Mouse (Mus musculus): ENCODE measurements around the gene Tmem81.
"Not testable (repeated sequence)": the region's sequence is repeated elsewhere in the genome, so short reads cannot be mapped to it uniquely, and the experiment has no call there.

Gene Tmem81

DNA sequence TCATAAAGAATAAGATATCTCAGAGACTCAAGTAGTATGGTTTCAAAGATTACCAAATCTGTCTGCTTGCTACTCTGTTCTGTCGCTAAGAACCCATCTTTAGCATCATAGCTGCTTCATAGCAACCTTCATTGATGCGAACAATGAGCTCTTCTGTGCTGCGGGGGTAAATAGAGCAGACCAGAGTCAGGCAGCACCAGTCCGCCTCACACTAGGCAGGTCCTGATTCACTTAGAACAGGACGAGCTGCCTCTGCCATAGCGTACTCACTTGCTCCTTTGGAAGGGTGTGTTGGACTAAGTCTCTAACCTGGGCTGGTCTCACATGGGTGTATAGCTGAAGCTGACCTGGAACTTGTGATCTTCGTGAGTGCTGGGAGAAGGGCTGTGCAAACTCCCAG is at the start of gene Tmem81:
Gene Tmem81, plus strand, starts transcription at position 173 of the 400 bp plus-strand sequence.
- peak; percentile 75 for DNase-seq

DNA sequence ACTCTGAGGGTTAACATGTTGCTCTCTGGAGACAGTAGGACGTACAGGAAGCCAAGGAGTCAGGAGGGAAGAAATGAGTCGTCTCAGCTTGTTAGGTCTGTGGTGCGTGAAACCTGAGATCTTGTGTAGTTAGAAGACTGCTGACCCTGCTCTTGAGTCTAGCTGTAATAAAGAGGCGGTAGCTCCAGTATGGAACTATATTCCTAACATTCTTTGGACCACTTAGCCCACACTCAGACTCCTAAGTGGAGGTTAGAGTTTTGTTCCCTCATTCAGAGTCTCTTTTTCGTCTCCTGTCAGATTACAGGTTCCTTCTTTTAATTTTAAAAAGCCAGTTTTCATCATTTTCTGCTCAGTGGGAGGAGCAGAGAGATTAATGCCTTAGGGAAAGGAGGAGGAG is 41.4 kb upstream of the Tmem81 start:
- no peak for DNase-seq

DNA sequence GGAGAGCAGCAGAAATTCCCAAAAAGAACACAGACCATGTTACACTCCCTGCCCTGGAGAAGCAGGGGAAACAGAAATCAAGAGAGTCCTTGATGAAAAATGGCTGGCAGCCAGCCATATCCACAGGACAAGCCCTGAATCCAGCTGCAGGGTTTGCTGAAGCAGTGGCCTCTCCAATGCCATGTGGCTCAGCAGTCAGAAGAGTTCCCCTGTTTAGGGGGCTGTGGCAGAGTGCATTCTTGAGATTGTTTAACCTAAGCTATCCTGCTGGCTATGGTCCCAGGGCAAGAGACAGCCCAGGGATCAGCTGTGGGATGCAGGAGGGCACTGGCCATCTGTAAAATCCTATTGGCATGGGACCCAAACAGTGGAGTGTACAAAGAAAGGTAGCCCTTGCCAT is 37.1 kb upstream of the Tmem81 start:
- DNase-seq: no peak

DNA sequence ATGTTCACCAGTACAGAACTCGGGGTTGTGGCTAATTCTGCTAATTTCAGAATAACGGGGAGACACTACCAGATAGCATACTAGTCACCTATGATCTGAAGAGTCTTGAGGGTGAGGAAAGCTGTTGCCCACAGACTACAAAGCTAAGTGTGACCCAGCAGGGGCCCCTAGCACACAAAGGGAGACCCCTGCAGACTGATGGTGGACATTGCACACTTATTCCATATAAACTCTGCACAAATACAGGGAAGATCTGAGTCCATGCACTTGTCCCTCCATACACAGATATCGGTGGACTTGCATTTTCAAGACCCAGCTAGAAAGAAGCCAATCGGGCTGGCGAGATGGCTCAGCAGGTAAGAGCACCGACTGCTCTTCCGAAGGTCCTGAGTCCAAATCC is 36.5 kb upstream of the Tmem81 start:
- no peak for DNase-seq

DNA sequence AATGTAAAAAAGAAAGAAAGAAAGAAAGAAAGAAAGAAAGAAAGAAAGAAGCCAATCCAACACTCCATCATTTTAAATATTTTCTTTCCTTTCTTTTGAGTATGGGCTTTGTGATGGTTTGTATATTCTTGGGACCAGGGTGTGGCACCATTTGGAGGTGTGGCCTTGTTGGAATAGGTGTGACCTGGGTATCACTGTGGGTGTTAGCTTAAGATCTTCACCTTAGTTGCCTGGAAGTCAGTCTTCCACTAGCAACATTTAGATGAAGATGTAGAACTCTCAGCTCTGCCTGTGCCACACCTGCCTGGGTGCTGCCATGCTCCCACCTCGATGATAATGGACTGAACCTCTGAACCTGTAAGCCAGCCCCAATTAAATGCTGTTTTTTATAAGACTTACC is 36.0 kb upstream of the Tmem81 start:
- DNase-seq: not testable (repeated sequence)

DNA sequence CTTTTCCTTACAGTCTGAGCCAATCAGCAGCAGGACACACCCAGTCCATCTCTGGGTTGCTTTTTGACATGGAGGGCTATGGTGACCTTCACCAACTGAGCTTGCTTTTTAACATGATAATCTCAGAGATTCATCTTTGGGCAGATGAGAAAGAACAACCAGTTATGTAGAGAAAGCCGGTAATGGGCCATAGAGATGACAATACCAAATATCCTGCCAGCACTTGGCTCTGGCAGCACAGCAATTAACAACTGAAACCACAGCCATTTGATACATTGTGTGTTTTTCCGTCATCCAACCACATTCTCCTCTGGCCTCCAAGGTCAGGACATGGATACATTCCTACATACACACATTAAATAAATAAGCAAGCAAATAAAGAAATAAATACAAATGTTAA is 35.0 kb upstream of the Tmem81 start:
- no peak for DNase-seq

DNA sequence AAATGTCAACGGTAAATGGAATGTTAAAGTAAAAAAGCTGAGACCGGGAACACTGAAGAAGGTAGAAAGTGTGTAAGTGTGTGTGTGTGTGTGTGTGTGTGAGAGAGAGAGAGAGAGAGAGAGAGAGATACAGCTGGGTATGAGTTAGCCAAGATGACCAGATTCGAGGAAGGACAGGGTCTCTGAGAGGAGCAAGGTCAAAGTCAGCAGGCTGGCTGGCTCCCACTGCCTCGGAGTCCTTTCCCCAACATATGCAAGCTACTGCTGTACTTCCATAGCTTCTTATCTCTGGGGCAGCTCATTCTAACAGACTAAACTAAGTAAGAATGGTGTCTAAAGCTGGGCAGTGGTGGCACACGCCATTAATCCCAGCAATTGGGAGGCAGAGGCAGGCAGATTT is 34.5 kb upstream of the Tmem81 start:
- DNase-seq: no peak

DNA sequence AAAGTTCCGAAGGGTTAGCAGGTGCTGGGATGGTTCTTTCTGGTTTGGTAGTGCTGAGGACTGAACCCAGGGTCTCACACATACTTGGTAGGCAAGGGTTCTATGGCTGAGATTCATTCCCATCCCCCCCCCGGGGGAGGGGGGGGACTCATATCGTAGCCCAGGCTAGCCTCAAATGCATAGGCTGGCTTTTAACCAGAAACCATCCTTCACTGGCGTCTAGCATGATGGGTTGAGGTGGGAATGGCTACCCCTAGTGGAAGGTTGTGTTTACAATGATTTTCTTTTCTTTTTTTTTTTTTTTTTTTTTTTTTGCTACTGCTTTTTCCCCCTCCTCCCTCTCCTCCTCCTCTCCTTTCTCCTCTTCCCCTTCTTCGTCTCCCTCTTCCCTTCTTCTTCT is 33.5 kb upstream of the Tmem81 start:
- no peak for DNase-seq

DNA sequence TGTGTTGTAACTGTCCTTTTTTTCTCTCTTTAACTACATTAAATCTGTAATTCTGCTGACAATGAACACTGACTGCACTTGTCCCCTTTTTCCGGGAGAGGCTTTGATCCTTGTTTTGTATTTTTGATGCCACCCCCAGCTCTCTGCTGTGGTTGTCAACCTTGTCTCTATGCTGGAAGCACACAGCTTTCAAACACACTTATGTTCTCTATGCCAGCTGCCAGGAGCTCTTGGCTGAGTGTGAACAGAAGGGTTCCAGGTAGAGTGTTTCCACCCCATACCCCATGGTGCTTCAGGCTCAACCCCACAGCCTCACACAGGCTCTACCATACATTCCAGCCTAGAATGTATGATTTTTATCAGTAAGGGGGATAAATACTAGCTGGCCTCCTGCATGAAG is 31.5 kb upstream of the Tmem81 start:
- DNase-seq: peak; percentile 72

DNA sequence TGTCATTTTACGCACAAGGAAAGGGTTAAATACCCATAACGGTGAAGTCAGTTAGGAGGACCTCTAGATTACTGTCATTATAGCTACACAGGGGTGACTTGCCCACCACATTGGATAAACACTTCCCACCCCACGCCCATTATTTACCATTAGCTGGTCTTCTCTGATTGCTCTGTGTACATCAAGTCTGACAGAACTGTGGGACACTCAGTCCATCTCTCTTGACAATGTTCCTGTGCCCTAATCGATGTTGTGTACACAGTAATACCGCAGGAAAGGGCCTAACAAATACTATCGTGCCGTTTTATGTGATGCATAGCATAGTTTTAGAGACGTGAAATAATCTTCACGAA is 29.5 kb upstream of the Tmem81 start:
- no peak for DNase-seq

DNA sequence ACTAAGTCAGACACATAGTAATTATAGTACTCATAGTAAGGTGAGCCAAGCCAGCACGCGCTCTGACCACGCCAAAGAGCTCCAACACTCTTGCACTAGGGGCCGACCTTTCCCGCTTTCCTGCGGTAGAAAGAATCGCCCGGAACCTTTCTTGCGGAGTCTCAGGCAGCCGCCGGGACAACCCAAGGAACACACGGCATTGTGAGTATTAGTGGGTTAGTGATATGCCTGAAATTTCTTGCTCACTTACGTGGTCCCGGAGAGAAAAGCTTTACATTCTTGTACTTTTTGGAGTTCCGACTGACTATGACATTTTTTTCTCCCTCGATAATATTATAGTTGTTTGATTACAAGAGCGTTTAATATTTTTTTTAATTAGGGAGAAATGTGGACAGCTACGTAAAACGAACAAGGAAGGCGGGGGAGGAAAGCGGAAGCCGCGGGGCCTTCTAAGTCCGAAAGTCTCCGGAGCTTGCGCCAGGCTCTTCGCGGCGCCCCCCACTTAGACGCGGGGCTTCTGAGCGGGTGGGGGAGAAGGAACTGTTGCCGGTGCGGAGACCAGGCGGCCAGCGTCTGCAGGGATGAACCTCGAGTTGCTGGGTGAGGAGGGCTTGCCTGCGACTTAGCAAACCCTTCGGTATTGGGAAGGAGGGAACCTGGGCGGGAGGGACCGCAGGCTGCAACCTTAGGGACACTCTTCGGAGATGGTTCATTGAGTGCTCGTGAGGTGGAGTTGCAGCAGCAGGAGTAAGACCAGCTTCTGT is 28.9 kb upstream of the Tmem81 start, which contains the start of gene Rbbp5:
Gene Rbbp5, plus strand, starts transcription at position 438 of the 764 bp plus-strand sequence.
- DNase-seq: peak; percentile 98

DNA sequence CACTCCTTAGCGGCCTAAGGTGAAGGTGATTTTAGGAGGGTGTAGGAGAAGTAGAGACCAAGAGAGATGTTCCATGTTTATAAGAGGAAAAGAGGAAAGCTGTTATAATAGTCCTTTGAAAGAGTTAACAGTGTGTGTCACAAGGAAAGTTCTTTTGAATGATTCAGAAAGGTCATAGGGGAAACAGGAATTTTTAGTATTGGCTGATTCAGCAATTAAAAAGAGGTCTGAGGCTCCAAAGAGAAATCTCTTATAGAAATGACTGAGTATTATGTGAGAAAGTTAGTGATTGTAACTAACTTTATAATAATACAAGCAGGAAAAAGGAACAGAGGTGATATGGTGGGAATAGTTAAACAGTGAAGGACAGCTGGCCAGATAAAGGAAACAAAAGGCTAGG is 26.6 kb upstream of the Tmem81 start:
- DNase-seq: peak; percentile 55

DNA sequence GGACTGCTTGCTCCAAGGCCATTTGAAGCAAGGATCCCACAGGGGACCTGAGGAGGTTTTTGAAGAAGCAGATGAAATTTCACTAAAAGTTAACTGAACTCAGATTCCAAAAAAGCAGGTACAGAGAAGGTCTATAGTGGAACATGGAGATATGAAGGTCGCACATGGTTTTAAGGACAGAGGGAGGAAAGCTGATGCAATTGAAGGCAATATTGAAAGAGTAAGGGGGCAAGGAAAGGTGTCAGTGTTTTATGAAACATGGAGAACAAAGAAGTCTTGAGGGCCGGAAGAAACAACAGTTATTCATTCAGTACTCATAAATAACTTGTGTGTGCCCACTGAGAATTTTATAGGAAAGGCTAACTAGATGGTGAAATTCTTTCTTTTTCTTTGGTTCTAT is 24.4 kb upstream of the Tmem81 start:
- DNase-seq: no peak

DNA sequence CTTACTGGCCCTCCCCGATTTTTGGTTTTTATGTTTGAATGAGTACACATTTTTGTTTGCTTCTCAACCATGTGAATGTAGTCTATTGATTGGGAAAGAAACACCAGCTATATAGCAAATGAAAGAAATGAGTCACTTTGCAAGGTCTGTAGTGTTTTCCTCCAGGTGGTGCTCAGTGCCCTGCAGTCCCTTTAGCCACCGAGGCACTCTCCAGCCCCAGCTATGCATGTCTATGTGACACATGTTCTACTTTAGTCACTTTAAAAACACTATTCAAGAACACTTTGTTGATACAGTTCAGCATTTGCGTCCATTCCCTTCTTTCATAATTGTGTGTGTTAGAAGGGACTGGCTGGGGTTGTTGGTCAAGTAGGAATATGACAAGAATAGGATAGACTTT is 22.8 kb upstream of the Tmem81 start:
- peak; percentile 61 for DNase-seq

DNA sequence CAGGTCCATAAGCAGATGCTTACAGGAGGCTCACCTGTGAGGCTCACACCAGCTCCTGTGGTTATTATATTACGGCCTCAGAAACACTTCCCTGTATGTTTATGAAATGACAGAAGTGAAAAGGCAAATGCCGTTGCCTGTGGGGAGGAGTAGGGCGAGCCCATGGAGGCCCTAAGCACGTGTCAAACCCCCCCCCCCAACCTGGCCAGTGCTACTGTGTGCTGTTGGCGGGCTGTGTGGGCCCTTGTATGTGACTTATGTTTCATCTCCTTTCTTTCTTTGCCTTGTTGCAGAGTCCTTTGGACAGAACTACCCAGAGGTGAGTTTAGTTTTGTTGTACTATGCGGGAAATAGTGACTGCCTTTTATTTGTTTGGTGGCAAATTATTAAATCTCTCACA is 22.3 kb upstream of the Tmem81 start:
- peak; percentile 73 for DNase-seq

DNA sequence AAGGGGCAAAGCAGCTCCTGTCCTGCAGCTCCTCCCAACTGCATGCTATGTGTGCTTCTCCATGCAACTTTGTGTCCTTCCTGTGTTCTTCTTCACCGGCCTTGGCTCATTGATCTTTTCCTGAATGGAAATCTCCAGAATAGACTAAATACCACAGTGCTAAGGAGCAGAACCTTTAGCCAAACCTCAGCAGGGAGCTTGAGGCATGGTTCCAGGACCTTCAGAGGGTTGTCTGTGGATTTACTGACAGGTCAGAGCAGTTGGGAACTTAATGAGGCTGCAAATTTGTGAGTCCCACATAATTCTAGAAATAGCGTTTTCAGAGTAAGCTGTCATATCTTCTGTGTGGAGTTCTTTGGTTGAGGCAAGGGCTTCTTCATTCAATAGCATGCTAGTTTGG is 5.5 kb upstream of the Tmem81 start:
- DNase-seq: peak; percentile 76

DNA sequence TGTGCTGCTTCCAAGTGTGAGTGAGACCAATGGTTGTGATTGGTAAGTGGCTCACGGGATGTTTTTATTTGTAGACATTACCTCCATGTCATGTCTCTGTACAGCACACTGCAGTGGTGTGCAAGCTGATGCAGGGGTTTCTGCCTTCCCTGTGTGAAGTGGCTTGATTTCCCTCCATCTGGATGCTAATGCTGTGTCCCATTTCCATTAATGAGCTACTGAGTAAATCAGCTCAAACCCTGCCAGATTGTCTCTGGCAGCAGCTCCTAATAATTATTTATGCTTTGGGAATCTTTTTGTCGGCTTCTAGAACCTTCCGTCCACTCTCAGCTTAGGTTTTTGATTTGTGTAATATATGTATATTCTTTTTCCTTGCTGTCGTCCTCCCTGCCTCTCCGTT is 875 bp upstream of the Tmem81 start:
- DNase-seq: peak; percentile 42

DNA sequence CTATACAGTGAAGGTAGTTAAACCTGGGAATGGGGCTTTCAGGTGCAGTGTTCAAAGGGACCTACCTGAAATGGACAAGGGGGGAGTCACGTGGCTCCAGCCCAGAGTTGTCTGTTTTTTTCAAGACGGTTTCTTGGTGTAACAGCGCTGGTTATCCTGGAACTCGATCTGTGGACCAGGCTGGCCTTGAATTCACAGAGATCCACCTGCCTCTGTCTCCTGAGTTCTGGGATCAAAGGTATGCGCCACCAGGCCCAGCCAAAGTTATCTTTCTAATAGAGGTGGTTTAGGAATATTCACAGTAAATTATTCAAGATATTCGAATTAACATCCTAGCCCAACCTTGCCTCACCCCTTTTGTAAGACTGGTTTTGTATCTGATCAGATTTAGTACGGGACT is 626 bp downstream of the Tmem81 start:
- DNase-seq: peak; percentile 71

DNA sequence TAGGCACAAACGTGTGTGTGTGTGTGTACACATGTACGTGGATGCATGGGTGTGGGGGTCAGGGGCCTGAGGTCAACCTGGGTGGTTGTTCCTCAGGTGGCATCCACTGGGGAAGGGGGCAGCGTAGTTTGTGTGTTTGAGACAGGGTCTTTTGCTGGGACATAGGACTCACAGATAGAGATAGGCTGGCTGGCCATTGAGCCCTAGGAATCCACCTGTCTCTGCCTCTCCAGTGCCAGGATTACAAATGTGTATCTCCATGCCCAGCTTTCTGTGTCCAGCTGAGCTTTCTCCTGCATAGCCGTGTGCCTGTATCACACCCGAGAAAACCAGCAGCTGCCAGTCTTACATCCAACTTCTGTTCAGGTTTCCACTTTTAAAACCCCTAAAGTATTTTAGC is 3.7 kb downstream of the Tmem81 start:
- DNase-seq: peak; percentile 76

DNA sequence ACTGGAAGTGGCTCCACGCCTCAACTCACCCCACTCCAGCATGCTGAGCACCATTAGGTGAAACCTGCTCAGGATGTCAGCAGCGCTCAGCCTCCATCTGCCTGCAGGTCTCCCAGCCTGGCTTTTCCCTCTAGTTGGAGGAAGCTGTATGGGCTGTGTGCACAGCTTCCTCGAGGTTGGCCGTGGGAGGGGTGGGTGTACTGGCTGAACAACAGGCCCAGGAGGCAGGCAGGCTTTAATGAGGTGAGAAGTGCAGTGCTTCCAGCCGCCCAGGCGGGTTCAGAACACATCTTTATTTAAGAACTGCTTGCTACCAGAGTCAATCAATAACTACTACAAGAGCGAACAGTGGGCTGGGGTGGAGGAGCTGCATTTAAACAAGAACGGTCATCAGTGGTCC is 5.5 kb downstream of the Tmem81 start:
- DNase-seq: peak; percentile 85

DNA sequence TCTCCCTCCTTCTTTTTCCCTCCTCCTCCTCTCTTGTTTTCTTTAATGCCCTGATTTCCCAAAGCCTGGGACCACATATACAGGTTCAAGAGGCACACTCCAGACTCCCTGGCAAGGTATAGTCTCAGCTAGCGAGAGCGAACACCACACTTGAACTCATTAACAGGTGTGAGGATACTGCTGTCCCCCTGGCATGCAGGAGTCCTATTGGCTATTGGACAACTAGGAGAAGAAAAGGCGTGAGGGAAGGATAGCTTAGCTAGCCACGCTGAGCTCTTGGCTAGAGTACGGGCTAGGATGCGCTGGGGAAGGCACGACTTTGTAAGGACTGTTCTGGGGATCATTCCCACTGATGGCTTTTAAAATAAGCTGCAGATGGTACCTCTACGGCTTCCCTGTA is 6.1 kb downstream of the Tmem81 start:
- no peak for DNase-seq

DNA sequence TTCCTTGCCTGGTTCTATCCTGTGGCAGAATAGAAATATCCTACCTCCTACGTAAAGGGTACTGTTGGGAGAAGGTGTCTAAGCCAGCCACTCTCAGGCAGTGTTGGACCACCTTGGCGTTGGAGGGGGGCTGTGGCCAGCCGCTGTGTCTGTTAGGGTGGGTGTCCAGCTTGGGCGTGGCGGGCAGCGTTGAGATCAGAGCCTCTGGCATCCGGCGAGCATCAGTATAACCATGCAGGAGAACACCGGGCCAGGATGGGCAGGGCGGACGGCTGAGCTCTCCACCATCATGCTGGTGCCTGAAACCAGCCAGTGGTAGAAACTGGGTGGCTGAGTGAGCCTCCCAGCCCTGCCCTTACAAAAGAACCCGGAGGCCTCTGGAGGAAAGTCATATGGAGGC is 9.3 kb downstream of the Tmem81 start:
- DNase-seq: peak; percentile 82

DNA sequence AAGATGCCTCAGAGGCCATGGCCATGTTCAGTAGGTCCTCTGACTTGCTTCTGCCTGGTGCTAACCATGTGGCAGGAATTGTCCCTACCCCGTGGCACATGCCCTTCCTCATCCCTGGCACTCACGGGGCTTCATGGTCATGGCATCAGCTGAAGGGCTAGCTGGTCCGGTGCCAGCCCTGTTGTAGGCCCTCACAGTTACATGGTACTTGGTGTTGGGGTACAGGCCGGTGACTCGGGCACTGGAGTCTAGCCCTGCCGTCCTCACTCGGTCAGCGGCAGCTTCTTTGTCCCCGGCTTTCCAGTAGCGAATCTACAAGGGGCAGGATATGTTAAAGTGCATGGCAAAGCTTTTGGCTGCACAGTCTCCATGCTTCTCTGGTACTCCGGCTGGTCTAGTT is 10.7 kb downstream of the Tmem81 start:
- DNase-seq: peak; percentile 82

DNA sequence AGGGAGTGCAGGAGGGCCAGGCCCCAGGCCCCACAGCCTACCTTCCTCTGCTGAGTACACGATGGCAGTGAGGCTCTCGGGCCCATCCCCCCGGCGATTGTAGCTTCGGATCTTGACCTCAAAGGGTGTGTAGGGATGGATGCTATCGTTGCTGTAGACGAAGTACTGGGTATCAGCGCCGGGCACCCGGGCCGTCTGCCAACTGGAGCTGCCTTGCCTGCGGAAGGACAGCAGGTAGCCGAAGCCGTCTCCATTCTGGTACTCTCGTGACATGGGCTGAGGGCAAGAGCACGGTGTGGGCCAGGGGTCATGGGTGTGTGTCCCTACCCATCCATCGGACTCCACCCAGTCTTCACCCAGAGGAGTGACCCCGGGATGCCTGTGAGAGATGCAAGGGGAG is 12.6 kb downstream of the Tmem81 start:
- DNase-seq: peak; percentile 84

DNA sequence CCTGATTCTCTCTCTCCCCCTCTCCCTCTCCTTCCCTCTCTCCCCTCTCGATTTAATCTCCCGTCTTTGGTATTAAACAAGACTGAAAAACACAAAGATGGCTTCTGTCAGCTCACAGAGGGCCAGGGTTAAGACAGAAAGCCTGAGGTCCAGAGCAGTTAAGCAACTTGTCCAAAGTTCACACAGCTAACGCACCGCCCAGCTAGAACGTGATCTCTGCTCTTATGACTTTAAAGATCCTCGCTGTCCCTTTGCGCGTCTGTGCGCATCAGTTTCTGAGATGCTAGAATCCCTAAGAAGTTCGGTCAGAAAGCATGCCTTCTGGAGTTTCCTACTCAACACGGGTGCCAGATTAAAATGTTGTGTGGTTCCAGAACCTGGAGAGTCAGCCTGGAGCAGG is 13.7 kb downstream of the Tmem81 start:
- no peak for DNase-seq

Measured in heart, adult 11 months (tissue).